Mouse (Mus musculus): ENCODE data around the gene Tmem266. TPM values are rescaled to one million over a fixed set of nuclear protein-coding genes. Genes with fewer than 3 reads are reported as not detected.

Tmem266 gene
- polyA plus RNA-seq, 1 experiment from 2014 or later = 1.3 TPM

- POLR2A ChIA-PET = no interaction called here
- peaks cover 20% of the 10 kb centered on the region for H3K27me3 ChIP-seq
- in situ Hi-C loops (cut with MboI; ENCODE audit: low pct_unique_long_range_greater_than_20kb) = no loop called here
- CTCF ChIA-PET = no interaction called here
- no peak for TF ChIP-seq CTCF (IDR thresholded peaks at IDR 0.05)
- no peak for DNase-seq (ENCODE audit: low read depth, low spot score)
- ATAC-seq = no peak
Observed at GRCm38 (mm10) chr9:55329401-55329800, 2.7 kb downstream of the Tmem266 start.

- ChIA-PET POLR2A (no interaction called here), CTCF (interaction anchor here (1.0 to 1.1 kb wide), 2 partner anchors 29 to 49 kb away, joined by 3 read pairs; no protein-coding TSS in a partner anchor)
- in situ Hi-C loops (cut with MboI; ENCODE audit: low pct_unique_long_range_greater_than_20kb) = loop anchor here (5.0 kb wide), 1 partner anchor 55 kb away; no protein-coding TSS in a partner anchor
- DNase-seq (ENCODE audit: low read depth, low spot score) (no peak), ATAC-seq (no peak)
- peaks cover 28% of the 10 kb centered on the region for H3K27me3 ChIP-seq
- no peak for TF ChIP-seq CTCF (IDR thresholded peaks at IDR 0.05)
Observed at GRCm38 (mm10) chr9:55332476-55332875, 5.8 kb downstream of the Tmem266 start.

GRCm38 (mm10) chr9:55332949-55333348 lies 6.2 kb downstream of the Tmem266 start:
- in situ Hi-C loops (cut with MboI; ENCODE audit: low pct_unique_long_range_greater_than_20kb) = loop anchor here (5.0 kb wide), 1 partner anchor 54 kb away; no protein-coding TSS in a partner anchor
- no peak for TF ChIP-seq CTCF (IDR thresholded peaks at IDR 0.05)
- POLR2A ChIA-PET = no interaction called here
- H3K27me3 ChIP-seq = peaks cover 32% of the 10 kb centered on the region
- CTCF ChIA-PET = interaction anchor here (1.1 kb wide), 1 partner anchor 29 kb away, joined by 3 read pairs; no protein-coding TSS in a partner anchor
- no peak for ATAC-seq
- DNase-seq (ENCODE audit: low read depth, low spot score) = no peak

GRCm38 (mm10) chr9:55344165-55344564 lies 17.5 kb downstream of the Tmem266 start:
- DNase-seq (ENCODE audit: low read depth, low spot score) (no peak), ATAC-seq (no peak)
- peaks cover 8% of the 10 kb centered on the region for H3K27me3 ChIP-seq
- TF ChIP-seq CTCF (IDR thresholded peaks at IDR 0.05) = no peak
- in situ Hi-C loops (cut with MboI; ENCODE audit: low pct_unique_long_range_greater_than_20kb) = no loop called here
- POLR2A ChIA-PET = interaction anchor here (0.6 kb wide), 1 partner anchor 291 kb away, joined by 3 read pairs; no protein-coding TSS in a partner anchor
- CTCF ChIA-PET = no interaction called here

- TF ChIP-seq CTCF (IDR thresholded peaks at IDR 0.05) = no peak
- in situ Hi-C loops (cut with MboI; ENCODE audit: low pct_unique_long_range_greater_than_20kb) = no loop called here
- ChIA-PET POLR2A (interaction anchor here (0.8 to 1.3 kb wide), 2 partner anchors 9 to 17 kb away, joined by 3 to 4 read pairs; no protein-coding TSS in a partner anchor), CTCF (no interaction called here)
- peaks cover 8% of the 10 kb centered on the region for H3K27me3 ChIP-seq
- no peak for DNase-seq (ENCODE audit: low read depth, low spot score)
- ATAC-seq = no peak
Observed at GRCm38 (mm10) chr9:55345332-55345731, 18.6 kb downstream of the Tmem266 start.

GRCm38 (mm10) chr9:55348664-55349063 lies 22.0 kb downstream of the Tmem266 start:
- ChIA-PET CTCF (no interaction called here), POLR2A (no interaction called here)
- DNase-seq (ENCODE audit: low read depth, low spot score) (no peak), ATAC-seq (no peak)
- no peak for TF ChIP-seq CTCF (IDR thresholded peaks at IDR 0.05)
- in situ Hi-C loops (cut with MboI; ENCODE audit: low pct_unique_long_range_greater_than_20kb) = no loop called here
- H3K27me3 ChIP-seq = peaks cover 3% of the 10 kb centered on the region

GRCm38 (mm10) chr9:55354686-55355085 lies 28.0 kb downstream of the Tmem266 start:
- no peak for TF ChIP-seq CTCF (IDR thresholded peaks at IDR 0.05)
- no peak for DNase-seq (ENCODE audit: low read depth, low spot score)
- ChIA-PET CTCF (no interaction called here), POLR2A (interaction anchor here (0.6 kb wide), 1 partner anchor 9 kb away, joined by 3 read pairs; no protein-coding TSS in a partner anchor)
- in situ Hi-C loops (cut with MboI; ENCODE audit: low pct_unique_long_range_greater_than_20kb) = no loop called here
- peaks cover 3% of the 10 kb centered on the region for H3K27me3 ChIP-seq
- ATAC-seq = no peak

- H3K27me3 ChIP-seq = peaks cover 3% of the 10 kb centered on the region
- CTCF ChIA-PET = no interaction called here
- no peak for TF ChIP-seq CTCF (IDR thresholded peaks at IDR 0.05)
- DNase-seq (ENCODE audit: low read depth, low spot score) (no peak), ATAC-seq (no peak)
- POLR2A ChIA-PET = no interaction called here
- in situ Hi-C loops (cut with MboI; ENCODE audit: low pct_unique_long_range_greater_than_20kb) = no loop called here
Observed at GRCm38 (mm10) chr9:55355270-55355834, 28.6 kb downstream of the Tmem266 start.

GRCm38 (mm10) chr9:55357164-55357563 lies 30.5 kb downstream of the Tmem266 start:
- no peak for TF ChIP-seq CTCF (IDR thresholded peaks at IDR 0.05)
- ATAC-seq = no peak
- ChIA-PET POLR2A (no interaction called here), CTCF (interaction anchor here (1.6 kb wide), 1 partner anchor 19 kb away, joined by 5 read pairs; no protein-coding TSS in a partner anchor)
- H3K27me3 ChIP-seq = peaks cover 3% of the 10 kb centered on the region
- in situ Hi-C loops (cut with MboI; ENCODE audit: low pct_unique_long_range_greater_than_20kb) = no loop called here
- no peak for DNase-seq (ENCODE audit: low read depth, low spot score)

- POLR2A ChIA-PET = interaction anchor here (0.7 kb wide), 1 partner anchor 19 kb away, joined by 3 read pairs; no protein-coding TSS in a partner anchor
- no peak for TF ChIP-seq CTCF (IDR thresholded peaks at IDR 0.05)
- in situ Hi-C loops (cut with MboI; ENCODE audit: low pct_unique_long_range_greater_than_20kb) = no loop called here
- ATAC-seq = no peak
- no peaks in the 10 kb centered on the region for H3K27me3 ChIP-seq
- CTCF ChIA-PET = no interaction called here
- DNase-seq (ENCODE audit: low read depth, low spot score) = no peak
Observed at GRCm38 (mm10) chr9:55360372-55360771, 33.7 kb downstream of the Tmem266 start.

GRCm38 (mm10) chr9:55360861-55361260 lies 34.1 kb downstream of the Tmem266 start:
- POLR2A ChIA-PET = interaction anchor here (0.7 kb wide), 1 partner anchor 20 kb away, joined by 3 read pairs; no protein-coding TSS in a partner anchor
- ATAC-seq = no peak
- TF ChIP-seq CTCF (IDR thresholded peaks at IDR 0.05) = no peak
- CTCF ChIA-PET = no interaction called here
- in situ Hi-C loops (cut with MboI; ENCODE audit: low pct_unique_long_range_greater_than_20kb) = no loop called here
- DNase-seq (ENCODE audit: low read depth, low spot score) = no peak
- no peaks in the 10 kb centered on the region for H3K27me3 ChIP-seq

Data from Patski (cell line).